Mouse (Mus musculus): Measurements from ENCODE around the gene Scyl1.
"Not testable (repeated sequence)": the region's sequence is repeated elsewhere in the genome, so short reads cannot be mapped to it uniquely, and the experiment has no call there.

Gene Scyl1

GRCm38 (mm10) chr19:5803041-5803880 is 32.0 kb upstream of the Scyl1 start:
- peak; percentile 98 for DNase-seq

- DNase-seq, result no peak
These were observed 31.5 kb upstream of the Scyl1 start for GRCm38 (mm10) chr19:5802787-5803040.

- DNase-seq, result peak; percentile 93
These were observed 31.0 kb upstream of the Scyl1 start for GRCm38 (mm10) chr19:5802011-5802786.

- no peak for DNase-seq
These were observed 30.3 kb upstream of the Scyl1 start for GRCm38 (mm10) chr19:5801432-5801964.

GRCm38 (mm10) chr19:5800632-5801431 is 29.6 kb upstream of the Scyl1 start:
- DNase-seq, result no peak

GRCm38 (mm10) chr19:5800350-5800631 is 29.1 kb upstream of the Scyl1 start:
- no peak for DNase-seq

- DNase-seq, result no peak
These were observed 28.5 kb upstream of the Scyl1 start for GRCm38 (mm10) chr19:5799566-5800349.

GRCm38 (mm10) chr19:5798700-5799479 is 27.7 kb upstream of the Scyl1 start:
- DNase-seq, result no peak

GRCm38 (mm10) chr19:5797381-5798111 is 26.3 kb upstream of the Scyl1 start:
- no peak for DNase-seq

GRCm38 (mm10) chr19:5796573-5797111 is 25.4 kb upstream of the Scyl1 start:
- no peak for DNase-seq

- DNase-seq, result no peak
These were observed 24.7 kb upstream of the Scyl1 start for GRCm38 (mm10) chr19:5795668-5796572.

- DNase-seq, result peak; percentile 44
These were observed 23.8 kb upstream of the Scyl1 start for GRCm38 (mm10) chr19:5794771-5795576.

GRCm38 (mm10) chr19:5793917-5794770 is 22.9 kb upstream of the Scyl1 start:
- DNase-seq, result not testable (repeated sequence)

- peak; percentile 51 for DNase-seq
These were observed 21.9 kb upstream of the Scyl1 start for GRCm38 (mm10) chr19:5793116-5793515.

- DNase-seq, result no peak
These were observed 20.1 kb upstream of the Scyl1 start for GRCm38 (mm10) chr19:5791329-5791728.

GRCm38 (mm10) chr19:5789066-5789465 is 17.8 kb upstream of the Scyl1 start:
- DNase-seq, result no peak

- DNase-seq, result no peak
These were observed 17.4 kb upstream of the Scyl1 start for GRCm38 (mm10) chr19:5788620-5789019.

- no peak for DNase-seq
These were observed 16.7 kb upstream of the Scyl1 start for GRCm38 (mm10) chr19:5787920-5788319.
